Mouse (Mus musculus): ENCODE data around the gene Blzf1. TPM values are rescaled to one million over a fixed set of nuclear protein-coding genes. Genes with fewer than 3 reads are reported as not detected.

The Blzf1 gene
- polyA plus RNA-seq, 1 experiment from 2014 or later = 20.9 TPM

- H3K27me3 ChIP-seq = no peaks in the 10 kb centered on the region
- CTCF ChIA-PET = no interaction called here
- in situ Hi-C loops (cut with MboI; ENCODE audit: low pct_unique_long_range_greater_than_20kb) = no loop called here
- TF ChIP-seq CTCF (IDR thresholded peaks at IDR 0.05) = no peak
- DNase-seq (ENCODE audit: low read depth, low spot score) (no peak), ATAC-seq (no peak)
- POLR2A ChIA-PET = no interaction called here
Observed at GRCm38 (mm10) chr1:164322987-164323650, 15.8 kb upstream of the Blzf1 start.

GRCm38 (mm10) chr1:164321408-164321807, 14.1 kb upstream of the Blzf1 start:
- ChIA-PET CTCF (interaction anchor here (1.0 to 1.7 kb wide), 5 partner anchors 12 to 37 kb away, joined by 3 to 5 read pairs (median 4); no protein-coding TSS in a partner anchor), POLR2A (no interaction called here)
- ATAC-seq (peak; percentile 90), DNase-seq (ENCODE audit: low read depth, low spot score) (peak; percentile 71)
- no peak for TF ChIP-seq CTCF (IDR thresholded peaks at IDR 0.05)
- H3K27me3 ChIP-seq = no peaks in the 10 kb centered on the region
- in situ Hi-C loops (cut with MboI; ENCODE audit: low pct_unique_long_range_greater_than_20kb) = no loop called here

- ATAC-seq (no peak), DNase-seq (ENCODE audit: low read depth, low spot score) (no peak)
- POLR2A ChIA-PET = no interaction called here
- no peaks in the 10 kb centered on the region for H3K27me3 ChIP-seq
- TF ChIP-seq CTCF (IDR thresholded peaks at IDR 0.05) = no peak
- in situ Hi-C loops (cut with MboI; ENCODE audit: low pct_unique_long_range_greater_than_20kb) = no loop called here
- CTCF ChIA-PET = interaction anchor here (1.0 to 1.7 kb wide), 6 partner anchors 11 to 37 kb away, joined by 3 to 7 read pairs (median 4); no protein-coding TSS in a partner anchor
Observed at GRCm38 (mm10) chr1:164320731-164321130, 13.4 kb upstream of the Blzf1 start.

- in situ Hi-C loops (cut with MboI; ENCODE audit: low pct_unique_long_range_greater_than_20kb) = loop anchor here (5.0 kb wide), 2 partner anchors 583 to 803 kb away; no protein-coding TSS in a partner anchor
- ATAC-seq = no peak
- TF ChIP-seq CTCF (IDR thresholded peaks at IDR 0.05) = no peak
- no peaks in the 10 kb centered on the region for H3K27me3 ChIP-seq
- CTCF ChIA-PET = interaction anchor here (1.2 to 1.7 kb wide), 4 partner anchors 12 to 801 kb away, joined by 3 to 7 read pairs (median 6); no protein-coding TSS in a partner anchor
- POLR2A ChIA-PET = interaction anchor here (0.7 kb wide), 1 partner anchor 74 kb away, joined by 3 read pairs; no protein-coding TSS in a partner anchor
- no peak for DNase-seq (ENCODE audit: low read depth, low spot score)
Observed at GRCm38 (mm10) chr1:164319542-164320140, 12.4 kb upstream of the Blzf1 start.

- in situ Hi-C loops (cut with MboI; ENCODE audit: low pct_unique_long_range_greater_than_20kb) = loop anchor here (5.0 kb wide), 2 partner anchors 584 to 804 kb away; no protein-coding TSS in a partner anchor
- TF ChIP-seq CTCF (IDR thresholded peaks at IDR 0.05) = no peak
- POLR2A ChIA-PET = no interaction called here
- H3K27me3 ChIP-seq = no peaks in the 10 kb centered on the region
- CTCF ChIA-PET = interaction anchor here (1.5 kb wide), 1 partner anchor 11 kb away, joined by 5 read pairs; no protein-coding TSS in a partner anchor
- ATAC-seq (no peak), DNase-seq (ENCODE audit: low read depth, low spot score) (no peak)
Observed at GRCm38 (mm10) chr1:164318474-164318873, 11.2 kb upstream of the Blzf1 start.

- DNase-seq (ENCODE audit: low read depth, low spot score) = no peak
- TF ChIP-seq CTCF (IDR thresholded peaks at IDR 0.05) = no peak
- ATAC-seq = no peak
- POLR2A ChIA-PET = no interaction called here
- in situ Hi-C loops (cut with MboI; ENCODE audit: low pct_unique_long_range_greater_than_20kb) = loop anchor here (5.0 kb wide), 2 partner anchors 585 to 805 kb away; no protein-coding TSS in a partner anchor
- CTCF ChIA-PET = interaction anchor here (0.9 to 2.1 kb wide), 5 partner anchors 10 to 815 kb away, joined by 3 to 11 read pairs (median 10); partner anchors contain the start of gene Blzf1
- no peaks in the 10 kb centered on the region for H3K27me3 ChIP-seq
Observed at GRCm38 (mm10) chr1:164317261-164317660, 10.0 kb upstream of the Blzf1 start.

- CTCF ChIA-PET = interaction anchor here (0.6 to 2.3 kb wide), 13 partner anchors 8 to 816 kb away, joined by 3 to 16 read pairs (median 7); partner anchors contain the start of gene Blzf1
- TF ChIP-seq CTCF (IDR thresholded peaks at IDR 0.05) = peak; percentile 80
- ATAC-seq (no peak), DNase-seq (ENCODE audit: low read depth, low spot score) (no peak)
- POLR2A ChIA-PET = no interaction called here
- H3K27me3 ChIP-seq = no peaks in the 10 kb centered on the region
- in situ Hi-C loops (cut with MboI; ENCODE audit: low pct_unique_long_range_greater_than_20kb) = loop anchor here (5.0 kb wide), 2 partner anchors 586 to 806 kb away; no protein-coding TSS in a partner anchor
Observed at GRCm38 (mm10) chr1:164316697-164317096, 9.4 kb upstream of the Blzf1 start.

- ATAC-seq = no peak
- no peaks in the 10 kb centered on the region for H3K27me3 ChIP-seq
- peak; percentile 79 for TF ChIP-seq CTCF (IDR thresholded peaks at IDR 0.05)
- ChIA-PET POLR2A (interaction anchor here (0.7 to 1.1 kb wide), 2 partner anchors 8 to 29 kb away, joined by 3 to 4 read pairs; no protein-coding TSS in a partner anchor), CTCF (interaction anchor here (0.9 to 2.3 kb wide), 4 partner anchors 27 to 805 kb away, joined by 3 to 16 read pairs (median 6); no protein-coding TSS in a partner anchor)
- no peak for DNase-seq (ENCODE audit: low read depth, low spot score)
- in situ Hi-C loops (cut with MboI; ENCODE audit: low pct_unique_long_range_greater_than_20kb) = loop anchor here (5.0 kb wide), 2 partner anchors 587 to 807 kb away; no protein-coding TSS in a partner anchor
Observed at GRCm38 (mm10) chr1:164315266-164315665, 8.0 kb upstream of the Blzf1 start.

- no peak for DNase-seq (ENCODE audit: low read depth, low spot score)
- in situ Hi-C loops (cut with MboI; ENCODE audit: low pct_unique_long_range_greater_than_20kb) = no loop called here
Observed at GRCm38 (mm10) chr1:164314085-164314484, 6.8 kb upstream of the Blzf1 start.

GRCm38 (mm10) chr1:164307922-164308321, 633 bp upstream of the Blzf1 start:
- in situ Hi-C loops (cut with MboI; ENCODE audit: low pct_unique_long_range_greater_than_20kb) = no loop called here
- no peaks in the 10 kb centered on the region for H3K27me3 ChIP-seq
- ChIA-PET CTCF (interaction anchor here (1.0 to 1.3 kb wide), 3 partner anchors 9 to 14 kb away, joined by 5 to 7 read pairs (median 5); no protein-coding TSS in a partner anchor), POLR2A (interaction anchor here (0.6 to 0.8 kb wide), 2 partner anchors 8 to 621 kb away, joined by 3 to 4 read pairs; no protein-coding TSS in a partner anchor)
- no peak for DNase-seq (ENCODE audit: low read depth, low spot score)
- TF ChIP-seq CTCF (IDR thresholded peaks at IDR 0.05) = no peak
- no peak for ATAC-seq

More at GRCm38 (mm10) chr1:164314085-164314484, 6.8 kb upstream of the Blzf1 start:
- H3K27me3 ChIP-seq = no peaks in the 10 kb centered on the region
- ChIA-PET CTCF (no interaction called here), POLR2A (interaction anchor here (0.6 kb wide), 1 partner anchor 171 kb away, joined by 3 read pairs; no protein-coding TSS in a partner anchor)
- TF ChIP-seq CTCF (IDR thresholded peaks at IDR 0.05) = no peak
- ATAC-seq = no peak

Measured in Patski (cell line).